Mouse (Mus musculus): ENCODE results near the gene Ngfr. TPM values are rescaled to one million over a fixed set of nuclear protein-coding genes. Genes with fewer than 3 reads are reported as not detected.

Ngfr gene
- polyA plus RNA-seq, 1 experiment from 2014 or later = 17.6 TPM

GRCm38 (mm10) chr11:95567936-95568715 lies 19.4 kb downstream of the Ngfr start:
- Histone ChIP-seq H3K9ac (ENCODE audit: low read length) (no peak overlapping the region), H3K4me1 (replicated peaks; ENCODE audit: control insufficient read depth, insufficient read depth, low read length) (peaks cover 46% of the 10 kb centered on the region), H3K9me3 (ENCODE audit: control insufficient read depth, low read length) (no peaks in the 10 kb centered on the region), H3K4me3 (ENCODE audit: low read depth, low read length) (no peak overlapping the region), H3K4me2 (ENCODE audit: low read length) (no peak overlapping the region), H3K27me3 (replicated peaks; ENCODE audit: control insufficient read depth, insufficient read depth, low read length) (no peaks in the 10 kb centered on the region), H3K36me3 (ENCODE audit: control insufficient read depth, insufficient read depth, low read length) (no peaks in the 10 kb centered on the region), H3K27ac (ENCODE audit: low read depth) (peak overlapping the region; percentile 3; the same call in 1 of the 2 replicates)
- WGBS = 49% methylated on average over 8 of the region's 8 CpGs
- ATAC-seq (replicated peaks; ENCODE audit: low FRiP score, low TSS enrichment, low read depth) (no peak), DNase-seq (ENCODE audit: low spot score) (no peak)

- Histone ChIP-seq H3K27me3 (replicated peaks; ENCODE audit: control insufficient read depth, insufficient read depth, low read length) (no peaks in the 10 kb centered on the region), H3K4me3 (ENCODE audit: low read depth, low read length) (no peak overlapping the region), H3K9me3 (ENCODE audit: control insufficient read depth, low read length) (no peaks in the 10 kb centered on the region), H3K9ac (ENCODE audit: low read length) (no peak overlapping the region), H3K36me3 (ENCODE audit: control insufficient read depth, insufficient read depth, low read length) (no peaks in the 10 kb centered on the region), H3K4me1 (replicated peaks; ENCODE audit: control insufficient read depth, insufficient read depth, low read length) (peaks cover 42% of the 10 kb centered on the region), H3K4me2 (ENCODE audit: low read length) (no peak overlapping the region), H3K27ac (ENCODE audit: low read depth) (peak overlapping the region; percentile 3; the same call in 1 of the 2 replicates)
- DNase-seq (ENCODE audit: low spot score) (no peak), ATAC-seq (replicated peaks; ENCODE audit: low FRiP score, low TSS enrichment, low read depth) (no peak)
- 46% methylated on average over 6 of the region's 6 CpGs for WGBS
Measured at GRCm38 (mm10) chr11:95567366-95567765, 20.2 kb downstream of the Ngfr start.

- 77% methylated on average over 10 of the region's 10 CpGs for WGBS
- no peak for DNase-seq (ENCODE audit: low spot score)
Measured at GRCm38 (mm10) chr11:95565327-95565726, 22.2 kb downstream of the Ngfr start.

GRCm38 (mm10) chr11:95563849-95564248 lies 23.7 kb downstream of the Ngfr start:
- Histone ChIP-seq H3K4me3 (ENCODE audit: low read depth, low read length) (no peak overlapping the region), H3K36me3 (ENCODE audit: control insufficient read depth, insufficient read depth, low read length) (no peaks in the 10 kb centered on the region), H3K4me2 (ENCODE audit: low read length) (no peak overlapping the region), H3K9me3 (ENCODE audit: control insufficient read depth, low read length) (no peaks in the 10 kb centered on the region), H3K9ac (ENCODE audit: low read length) (no peak overlapping the region), H3K27ac (ENCODE audit: low read depth) (no peak overlapping the region), H3K27me3 (replicated peaks; ENCODE audit: control insufficient read depth, insufficient read depth, low read length) (no peaks in the 10 kb centered on the region), H3K4me1 (replicated peaks; ENCODE audit: control insufficient read depth, insufficient read depth, low read length) (peaks cover 22% of the 10 kb centered on the region)
- no peak for ATAC-seq (replicated peaks; ENCODE audit: low FRiP score, low TSS enrichment, low read depth)
- DNase-seq (ENCODE audit: low spot score) = no peak
- 98% methylated on average over 5 of the region's 5 CpGs for WGBS

More at GRCm38 (mm10) chr11:95565327-95565726, 22.2 kb downstream of the Ngfr start:
- H3K4me1 ChIP-seq (replicated peaks; ENCODE audit: control insufficient read depth, insufficient read depth, low read length) = peaks cover 29% of the 10 kb centered on the region
- H3K9me3 ChIP-seq (ENCODE audit: control insufficient read depth, low read length) = no peaks in the 10 kb centered on the region
- H3K36me3 ChIP-seq (ENCODE audit: control insufficient read depth, insufficient read depth, low read length) = no peaks in the 10 kb centered on the region
- no peak overlapping the region; the same call in 1 of the 2 replicates for H3K27ac ChIP-seq (ENCODE audit: low read depth)
- H3K9ac ChIP-seq (ENCODE audit: low read length) = no peak overlapping the region
- H3K4me2 ChIP-seq (ENCODE audit: low read length) = no peak overlapping the region
- no peak overlapping the region for H3K4me3 ChIP-seq (ENCODE audit: low read depth, low read length)
- ATAC-seq (replicated peaks; ENCODE audit: low FRiP score, low TSS enrichment, low read depth) = no peak
- H3K27me3 ChIP-seq (replicated peaks; ENCODE audit: control insufficient read depth, insufficient read depth, low read length) = no peaks in the 10 kb centered on the region

- no peaks in the 10 kb centered on the region for H3K27me3 ChIP-seq (replicated peaks; ENCODE audit: control insufficient read depth, insufficient read depth, low read length)
- no peak overlapping the region for H3K4me3 ChIP-seq (ENCODE audit: low read depth, low read length)
- H3K4me1 ChIP-seq (replicated peaks; ENCODE audit: control insufficient read depth, insufficient read depth, low read length) = no peaks in the 10 kb centered on the region
- no peak overlapping the region for H3K9ac ChIP-seq (ENCODE audit: low read length)
- WGBS = 70% methylated on average over 3 of the region's 3 CpGs
- no peaks in the 10 kb centered on the region for H3K36me3 ChIP-seq (ENCODE audit: control insufficient read depth, insufficient read depth, low read length)
- H3K4me2 ChIP-seq (ENCODE audit: low read length) = no peak overlapping the region
- H3K9me3 ChIP-seq (ENCODE audit: control insufficient read depth, low read length) = no peaks in the 10 kb centered on the region
- DNase-seq (ENCODE audit: low spot score) (no peak), ATAC-seq (replicated peaks; ENCODE audit: low FRiP score, low TSS enrichment, low read depth) (no peak)
- H3K27ac ChIP-seq (ENCODE audit: low read depth) = no peak overlapping the region
Measured at GRCm38 (mm10) chr11:95560773-95561172, 26.8 kb downstream of the Ngfr start.

- DNase-seq (ENCODE audit: low spot score) = no peak
- H3K4me1 ChIP-seq (replicated peaks; ENCODE audit: control insufficient read depth, insufficient read depth, low read length) = no peaks in the 10 kb centered on the region
- H3K27ac ChIP-seq (ENCODE audit: low read depth) = no peak overlapping the region
- no peak; the same call in 1 of the 2 replicates for ATAC-seq (replicated peaks; ENCODE audit: low FRiP score, low TSS enrichment, low read depth)
- no peak overlapping the region for H3K4me2 ChIP-seq (ENCODE audit: low read length)
- H3K36me3 ChIP-seq (ENCODE audit: control insufficient read depth, insufficient read depth, low read length) = no peaks in the 10 kb centered on the region
- H3K27me3 ChIP-seq (replicated peaks; ENCODE audit: control insufficient read depth, insufficient read depth, low read length) = no peaks in the 10 kb centered on the region
- H3K9ac ChIP-seq (ENCODE audit: low read length) = no peak overlapping the region
- 36% methylated on average over 2 of the region's 2 CpGs for WGBS
- H3K9me3 ChIP-seq (ENCODE audit: control insufficient read depth, low read length) = no peaks in the 10 kb centered on the region
- H3K4me3 ChIP-seq (ENCODE audit: low read depth, low read length) = no peak overlapping the region
Measured at GRCm38 (mm10) chr11:95559761-95560160, 27.8 kb downstream of the Ngfr start.

GRCm38 (mm10) chr11:95557719-95558118 lies 29.8 kb downstream of the Ngfr start:
- Histone ChIP-seq H3K4me1 (replicated peaks; ENCODE audit: control insufficient read depth, insufficient read depth, low read length) (no peaks in the 10 kb centered on the region), H3K9ac (ENCODE audit: low read length) (no peak overlapping the region), H3K36me3 (ENCODE audit: control insufficient read depth, insufficient read depth, low read length) (no peaks in the 10 kb centered on the region), H3K9me3 (ENCODE audit: control insufficient read depth, low read length) (no peaks in the 10 kb centered on the region), H3K27ac (ENCODE audit: low read depth) (no peak overlapping the region), H3K4me3 (ENCODE audit: low read depth, low read length) (no peak overlapping the region), H3K4me2 (ENCODE audit: low read length) (no peak overlapping the region), H3K27me3 (replicated peaks; ENCODE audit: control insufficient read depth, insufficient read depth, low read length) (no peaks in the 10 kb centered on the region)
- ATAC-seq (replicated peaks; ENCODE audit: low FRiP score, low TSS enrichment, low read depth) (no peak), DNase-seq (ENCODE audit: low spot score) (no peak)
- WGBS = 44% methylated on average over 6 of the region's 6 CpGs

- 77% methylated on average over 6 of the region's 6 CpGs for WGBS
- no peaks in the 10 kb centered on the region for H3K36me3 ChIP-seq (ENCODE audit: control insufficient read depth, insufficient read depth, low read length)
- H3K27ac ChIP-seq (ENCODE audit: low read depth) = no peak overlapping the region
- H3K9ac ChIP-seq (ENCODE audit: low read length) = no peak overlapping the region
- no peaks in the 10 kb centered on the region for H3K27me3 ChIP-seq (replicated peaks; ENCODE audit: control insufficient read depth, insufficient read depth, low read length)
- ATAC-seq (replicated peaks; ENCODE audit: low FRiP score, low TSS enrichment, low read depth) (no peak), DNase-seq (ENCODE audit: low spot score) (no peak)
- H3K4me1 ChIP-seq (replicated peaks; ENCODE audit: control insufficient read depth, insufficient read depth, low read length) = no peaks in the 10 kb centered on the region
- H3K4me3 ChIP-seq (ENCODE audit: low read depth, low read length) = no peak overlapping the region
- no peak overlapping the region for H3K4me2 ChIP-seq (ENCODE audit: low read length)
- no peaks in the 10 kb centered on the region for H3K9me3 ChIP-seq (ENCODE audit: control insufficient read depth, low read length)
Measured at GRCm38 (mm10) chr11:95557032-95557431, 30.5 kb downstream of the Ngfr start.

GRCm38 (mm10) chr11:95555279-95555678 lies 32.3 kb downstream of the Ngfr start:
- H3K4me3 ChIP-seq (ENCODE audit: low read depth, low read length) = no peak overlapping the region
- 38% methylated on average over 8 of the region's 8 CpGs for WGBS
- ATAC-seq (replicated peaks; ENCODE audit: low FRiP score, low TSS enrichment, low read depth) (no peak), DNase-seq (ENCODE audit: low spot score) (no peak)
- H3K4me1 ChIP-seq (replicated peaks; ENCODE audit: control insufficient read depth, insufficient read depth, low read length) = no peaks in the 10 kb centered on the region
- no peak overlapping the region for H3K9ac ChIP-seq (ENCODE audit: low read length)
- no peaks in the 10 kb centered on the region for H3K9me3 ChIP-seq (ENCODE audit: control insufficient read depth, low read length)
- no peaks in the 10 kb centered on the region for H3K36me3 ChIP-seq (ENCODE audit: control insufficient read depth, insufficient read depth, low read length)
- no peak overlapping the region for H3K27ac ChIP-seq (ENCODE audit: low read depth)
- no peaks in the 10 kb centered on the region for H3K27me3 ChIP-seq (replicated peaks; ENCODE audit: control insufficient read depth, insufficient read depth, low read length)
- no peak overlapping the region for H3K4me2 ChIP-seq (ENCODE audit: low read length)
